Mouse (Mus musculus): ENCODE data around the gene Defb41. TPM values are rescaled to one million over a fixed set of nuclear protein-coding genes. Genes with fewer than 3 reads are reported as not detected.

The Defb41 gene
- total RNA-seq (2023): not detected

GRCm38 (mm10) chr1:18265038-18265437, at the start of gene Defb41:
TSS of gene Defb41 (minus strand) at chr1:18265138.

GRCm38 (mm10) chr1:18237343-18237742, 27.6 kb downstream of the Defb41 start, which contains the start of gene Defb18:
TSS of gene Defb18 (minus strand) at chr1:18237443.

Other genes starting within 250 kb of the Defb41 start
- gene Crisp4, start 119.2 kb downstream of the Defb41 start, total RNA-seq (2023): not detected
- not detected for gene Defb18, start 27.7 kb downstream of the Defb41 start, total RNA-seq (2023)

Measured in neutrophil, adult 59 days (primary cell).